Mouse (Mus musculus) brain, embryonic 14.5 days (tissue): ENCODE measurements around the gene Prkra.

Experiments used
- CTCF ChIP-seq: fragments of 200-500 bp; IDR thresholded peaks from 2 replicates; pipeline ENCODE4 v1.5.1; 2012; ENCODE audit warnings: inconsistent platforms, mild to moderate bottlenecking, moderate library complexity, borderline replicate concordance; ENCODE audit not compliant: insufficient read depth, insufficient read length; ENCODE audit errors: extremely low read depth
- POLR2A ChIP-seq: fragments of 200-500 bp; IDR thresholded peaks from 2 replicates; pipeline ENCODE4 v1.6.1; 2012; ENCODE audit warnings: mild to moderate bottlenecking, inconsistent platforms, borderline replicate concordance; ENCODE audit not compliant: poor library complexity, insufficient read depth, insufficient read length, severe bottlenecking; ENCODE audit errors: extremely low read depth

GRCm38 (mm10) chr2:76585090-76585489, 62.7 kb downstream of the Prkra start:
- 0 out of 2 replicates have a peak, but pooled peaks have one; percentile 1 for TF ChIP-seq CTCF
- TF ChIP-seq POLR2A, result no peak
